Mouse (Mus musculus) right cerebral cortex, adult 18-20 months (tissue): ENCODE results near the gene Cds1.

ENCODE experiments used
- DNase-seq: peaks from one replicate; pipeline ENCODE4 v3.0.0; 2022; ENCODE audit warnings: mixed read lengths

The Cds1 gene

DNA sequence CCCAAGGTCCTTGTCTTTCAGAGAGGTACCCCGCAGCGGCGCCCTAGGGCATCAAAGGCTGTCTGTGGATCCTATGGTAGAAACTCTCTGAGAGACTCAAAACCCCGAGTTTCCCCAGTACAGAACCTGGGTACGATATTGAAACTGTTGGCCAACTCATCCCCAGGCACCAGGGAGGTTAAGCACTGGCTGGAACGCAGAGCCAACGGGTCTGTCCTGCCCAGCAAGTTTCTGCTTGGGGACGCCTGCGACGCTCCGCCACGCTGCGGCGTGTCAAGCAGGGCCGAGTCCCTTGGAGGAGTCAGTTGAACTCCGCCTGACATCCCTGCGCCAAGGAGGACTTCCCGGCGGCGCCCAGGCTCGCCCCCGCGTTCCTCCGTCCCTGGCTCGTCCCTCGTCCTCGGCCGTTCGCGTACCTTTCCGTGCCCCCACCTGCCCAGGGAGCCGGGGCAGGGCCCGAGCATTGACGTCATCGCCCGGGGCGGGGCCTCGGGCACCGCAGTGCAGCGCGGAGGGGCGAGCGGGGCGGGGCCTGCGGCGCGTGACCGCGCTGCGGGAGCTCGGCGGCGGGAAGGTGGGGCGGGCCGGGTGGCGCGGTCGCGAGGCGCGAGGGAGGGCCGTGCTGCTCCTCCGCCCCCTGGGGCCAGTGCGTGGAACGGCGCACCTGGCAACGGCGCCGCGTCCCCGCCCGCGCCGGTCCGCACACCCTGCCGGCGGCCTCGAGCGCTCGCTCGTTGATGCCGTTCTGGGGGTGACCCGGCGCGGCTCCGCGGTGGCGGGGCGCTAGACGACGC, at the start of gene Cds1:
Cds1 (plus strand) TSS at position 577 of the 794 bp plus-strand sequence.
- DNase-seq = peak; percentile 91

DNA sequence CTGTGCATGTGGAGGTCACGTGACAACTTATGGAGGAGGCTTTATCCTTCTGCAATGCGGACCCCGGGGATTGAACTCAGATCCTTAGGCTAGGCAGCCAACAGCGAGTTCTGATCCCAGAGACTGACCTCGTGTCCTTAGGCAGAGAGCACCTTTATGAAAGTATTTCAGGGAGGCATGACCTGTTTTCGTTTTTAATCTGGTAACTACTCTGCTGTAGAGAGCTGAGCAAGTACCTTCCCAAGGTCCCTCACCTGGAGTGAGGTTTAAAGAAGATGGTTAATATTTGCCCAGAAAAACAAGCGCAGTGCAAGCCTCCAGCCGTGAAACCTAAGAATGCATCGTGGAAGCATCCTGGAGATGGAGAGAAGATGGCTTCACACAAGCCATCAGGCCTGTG, 40.7 kb upstream of the Cds1 start:
- DNase-seq = no peak

- DNase-seq = no peak
Measured at GRCm38 (mm10) chr5:101724756-101725155, 40.2 kb upstream of the Cds1 start.

GRCm38 (mm10) chr5:101725703-101726102, 39.2 kb upstream of the Cds1 start:
- no peak for DNase-seq

DNA sequence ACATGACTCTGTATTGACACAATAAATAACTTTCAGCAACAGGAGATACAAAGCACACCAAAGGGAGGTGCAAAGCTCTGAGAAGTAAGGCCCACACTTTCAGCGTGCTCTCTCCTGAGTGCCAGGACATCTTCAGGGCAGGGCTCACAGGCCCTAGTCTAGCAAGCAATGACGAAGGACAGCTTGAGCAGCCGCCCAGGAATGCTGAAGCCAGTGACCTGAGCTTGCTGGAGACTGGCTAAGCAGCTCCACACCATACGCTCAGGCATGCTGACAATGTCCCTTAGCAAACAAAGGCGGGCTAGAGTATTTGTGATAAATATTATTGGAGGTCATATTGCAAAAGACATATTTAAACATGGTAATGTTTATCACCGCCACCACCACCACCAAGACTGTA, 38.6 kb upstream of the Cds1 start:
- DNase-seq = no peak

DNA sequence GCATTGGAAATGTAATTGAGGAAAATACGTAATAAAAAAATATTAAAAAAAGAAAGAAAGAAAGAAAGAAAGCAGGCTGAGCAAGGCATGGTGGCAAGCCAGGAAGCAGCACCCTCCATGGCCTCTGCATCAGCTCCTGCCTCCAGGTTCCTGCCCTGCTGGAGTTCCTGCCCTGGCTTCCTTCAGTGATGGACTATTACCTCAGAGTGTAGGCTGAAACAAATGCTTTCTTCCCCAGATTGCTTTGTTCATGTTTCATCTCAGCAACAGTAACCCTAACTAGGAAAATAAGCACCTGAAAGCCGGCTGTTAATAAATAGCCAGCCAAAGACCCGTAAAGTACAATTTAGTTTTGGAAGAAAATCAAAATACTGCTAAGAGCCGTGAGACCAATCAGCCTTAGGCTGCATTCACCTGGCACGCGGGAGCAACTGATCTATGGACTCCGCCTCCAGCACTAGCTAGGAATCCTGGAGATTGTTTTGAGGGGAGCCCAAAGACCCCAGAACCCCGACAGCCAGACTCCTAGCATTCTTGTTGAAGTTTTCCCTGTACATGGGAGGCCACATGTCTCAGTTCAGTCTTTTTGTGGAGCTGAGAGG, 36.5 kb upstream of the Cds1 start:
- no peak for DNase-seq

- DNase-seq = peak; percentile 15
Measured at GRCm38 (mm10) chr5:101737341-101737740, 27.6 kb upstream of the Cds1 start.

GRCm38 (mm10) chr5:101740471-101741223, 24.3 kb upstream of the Cds1 start:
- DNase-seq = no peak

GRCm38 (mm10) chr5:101741224-101741591, 23.7 kb upstream of the Cds1 start:
- DNase-seq = no peak

DNA sequence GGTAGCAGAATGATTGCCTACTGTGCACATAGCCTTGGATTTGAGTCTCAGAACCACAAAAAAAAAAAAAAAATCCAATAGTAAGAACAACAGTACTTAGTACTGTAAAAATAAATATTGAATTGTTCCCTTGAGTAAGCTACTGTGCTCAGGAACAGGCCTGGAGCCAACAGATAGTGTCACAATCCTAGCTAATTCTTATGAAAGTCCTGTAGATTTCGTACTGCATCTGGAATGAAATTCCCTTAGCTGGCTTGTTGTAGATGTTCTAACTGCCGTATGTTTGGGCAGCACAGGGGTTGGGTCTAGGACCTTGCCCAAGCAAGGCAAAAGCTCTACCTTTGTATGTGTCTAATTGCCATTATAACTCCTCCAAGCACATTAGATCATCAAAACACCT, 22.9 kb upstream of the Cds1 start:
- no peak for DNase-seq

- no peak for DNase-seq
Measured at GRCm38 (mm10) chr5:101742425-101742824, 22.5 kb upstream of the Cds1 start.

DNA sequence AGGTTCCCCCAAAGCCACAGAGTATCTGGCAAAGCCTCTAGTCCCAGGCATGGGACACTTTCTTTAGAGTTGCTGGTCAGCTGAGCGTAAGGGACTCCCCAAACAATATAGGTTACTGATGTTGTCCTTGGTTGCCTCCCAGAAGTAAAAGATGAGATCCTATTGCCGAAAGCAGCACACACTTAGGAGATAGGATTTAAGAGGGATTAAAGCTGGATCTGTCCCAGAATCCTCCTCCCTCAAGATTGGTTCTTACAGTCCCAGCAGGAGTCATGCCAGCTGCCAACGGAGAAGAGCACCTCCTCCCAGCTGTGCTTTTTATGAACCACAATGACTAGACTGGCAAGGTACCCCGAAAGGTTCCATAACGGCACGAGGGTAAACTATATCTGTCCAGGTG, 20.0 kb upstream of the Cds1 start:
- DNase-seq = no peak

DNA sequence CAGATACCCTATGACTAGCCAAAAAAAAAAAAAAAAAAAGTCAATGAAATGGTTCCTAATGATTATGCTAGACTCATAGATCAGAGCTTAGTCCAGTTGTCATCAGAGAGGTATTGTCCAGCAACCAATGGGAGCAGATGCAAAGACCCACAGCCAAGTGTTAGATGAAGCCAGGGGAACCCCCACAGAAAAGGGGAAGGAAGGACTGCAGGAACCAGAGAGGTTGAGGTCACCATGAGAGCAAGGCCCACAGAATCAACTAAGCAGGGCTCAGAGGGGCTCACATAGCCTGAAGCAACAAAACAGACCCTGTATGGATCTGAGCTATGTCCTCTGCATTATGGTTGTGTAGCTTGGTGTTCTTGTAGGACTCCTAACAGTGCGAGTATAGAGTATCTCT, 11.2 kb upstream of the Cds1 start:
- no peak for DNase-seq

DNA sequence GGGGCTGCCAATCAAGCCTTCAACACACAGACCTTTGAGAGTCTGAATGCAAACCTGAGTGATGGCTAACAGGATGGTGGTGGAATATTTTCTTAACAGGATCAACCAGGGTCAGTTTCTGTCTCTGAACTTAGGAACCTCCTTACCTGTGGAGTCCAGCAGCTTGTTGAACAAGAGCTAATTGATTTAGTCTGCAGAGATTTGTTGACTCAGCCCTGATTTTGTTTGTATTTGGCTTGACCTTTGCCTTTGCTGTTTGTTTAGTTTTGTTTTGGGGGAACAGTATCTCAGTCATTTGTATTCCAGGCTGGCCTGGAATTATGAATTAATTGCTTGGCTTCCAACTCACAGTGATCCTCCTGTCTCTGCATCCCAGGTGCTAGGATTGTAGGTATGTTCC, 7.3 kb upstream of the Cds1 start:
- DNase-seq = no peak

DNA sequence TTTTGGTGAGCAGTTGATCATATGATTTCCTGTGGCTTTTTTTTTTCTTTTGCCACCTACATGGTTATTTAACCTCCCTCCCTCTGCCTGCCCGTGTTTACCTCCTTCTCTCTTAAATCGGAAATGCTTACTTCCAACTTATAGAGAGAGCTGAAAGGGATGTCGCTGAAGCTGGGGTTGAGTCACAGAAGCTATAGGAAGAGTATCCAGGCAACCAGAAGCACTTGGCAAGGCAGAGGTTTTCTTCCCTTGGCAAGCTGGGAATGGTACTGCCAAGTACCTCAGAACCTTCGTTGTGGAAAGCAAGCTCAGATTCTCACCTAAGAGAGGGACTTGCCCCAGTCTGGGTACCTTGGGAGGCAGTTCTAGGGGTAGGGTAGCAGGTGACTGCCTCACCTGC, 3.2 kb upstream of the Cds1 start:
- DNase-seq = peak; percentile 69

DNA sequence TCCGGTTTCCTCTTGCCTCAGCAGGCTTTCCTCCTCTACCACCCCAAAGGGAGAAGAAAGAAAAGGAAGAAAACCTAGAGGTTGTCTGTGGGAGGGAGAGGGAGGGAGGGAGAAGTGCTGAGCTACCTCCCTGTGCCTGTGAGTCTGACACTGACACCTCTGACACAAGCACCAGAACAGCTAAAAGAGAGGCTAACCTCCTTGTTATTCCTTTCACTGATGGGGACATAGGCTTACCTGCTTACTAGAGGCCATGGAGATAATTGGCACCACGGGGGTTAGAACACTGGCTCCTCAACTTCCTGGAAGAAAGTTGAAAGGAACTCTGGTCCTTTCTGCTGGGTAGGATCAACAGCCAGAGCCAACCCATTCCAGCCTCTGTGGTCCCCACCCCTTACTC, 1.4 kb upstream of the Cds1 start:
- DNase-seq = no peak

DNA sequence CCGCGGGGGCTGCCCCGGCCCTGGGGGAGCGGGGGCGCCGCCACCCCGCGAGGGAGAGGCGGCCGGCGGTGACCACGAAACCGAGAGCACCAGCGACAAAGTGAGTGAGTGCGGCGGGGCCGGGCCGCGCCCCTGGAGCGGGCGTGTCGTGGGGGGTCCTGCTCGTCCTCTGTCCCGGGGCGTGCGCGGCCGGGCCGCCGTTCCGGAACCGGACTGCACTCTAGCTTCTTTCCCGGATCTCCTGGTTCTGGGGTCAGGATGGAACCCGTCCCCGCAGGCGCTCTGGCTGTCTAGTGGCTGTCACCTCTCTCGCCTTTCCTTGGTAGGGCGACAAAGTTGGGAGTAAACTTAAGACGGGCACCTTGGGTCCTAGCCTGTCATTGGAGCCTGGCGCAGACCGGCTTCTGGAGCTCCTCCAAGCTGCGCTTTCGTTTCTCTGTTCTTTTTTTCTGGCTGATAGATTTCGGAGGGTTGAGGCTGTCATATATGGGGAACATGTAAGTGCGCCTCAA, 516 bp downstream of the Cds1 start:
- no peak for DNase-seq

DNA sequence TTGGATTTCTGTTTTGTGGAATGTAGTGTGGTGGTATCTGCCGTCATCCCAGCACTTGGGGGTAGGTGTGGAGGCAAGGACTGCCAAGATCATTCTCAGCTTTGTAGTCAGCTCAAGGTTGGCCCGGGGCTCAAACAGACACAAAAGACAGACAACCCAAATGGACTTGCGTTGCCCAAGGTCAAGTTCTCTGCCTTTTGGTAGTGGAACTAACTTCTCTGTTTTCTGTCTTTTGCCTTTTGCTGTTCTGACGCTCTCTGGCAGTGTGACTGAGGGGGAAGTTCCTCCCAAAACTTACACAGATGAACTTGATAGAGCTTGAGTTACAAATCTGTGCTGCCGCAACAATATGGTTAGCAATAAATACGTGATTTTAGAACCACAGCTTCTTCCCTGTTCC, 1.3 kb downstream of the Cds1 start:
- no peak for DNase-seq

DNA sequence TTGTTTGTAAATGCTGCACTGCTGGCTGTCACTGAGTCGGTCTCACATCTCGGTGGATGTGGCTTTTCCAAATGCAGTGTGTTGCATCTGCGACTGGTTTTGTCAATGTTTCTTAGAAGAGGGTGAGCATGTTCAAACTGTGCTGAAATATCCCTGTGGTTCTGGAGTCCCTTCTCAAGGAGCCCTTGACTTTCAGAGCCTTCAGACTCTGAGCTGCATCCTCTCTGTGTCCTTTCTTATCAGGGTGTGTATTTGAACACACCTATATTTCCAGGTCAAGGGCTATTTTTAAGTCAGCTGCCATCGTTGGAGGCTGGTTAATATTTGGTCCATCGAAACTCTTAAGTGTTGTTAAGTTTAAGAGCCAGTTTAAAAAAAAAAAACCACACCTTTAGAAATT, 2.2 kb downstream of the Cds1 start:
- no peak for DNase-seq

- DNase-seq = no peak
Measured at GRCm38 (mm10) chr5:101767486-101767885, 2.6 kb downstream of the Cds1 start.

DNA sequence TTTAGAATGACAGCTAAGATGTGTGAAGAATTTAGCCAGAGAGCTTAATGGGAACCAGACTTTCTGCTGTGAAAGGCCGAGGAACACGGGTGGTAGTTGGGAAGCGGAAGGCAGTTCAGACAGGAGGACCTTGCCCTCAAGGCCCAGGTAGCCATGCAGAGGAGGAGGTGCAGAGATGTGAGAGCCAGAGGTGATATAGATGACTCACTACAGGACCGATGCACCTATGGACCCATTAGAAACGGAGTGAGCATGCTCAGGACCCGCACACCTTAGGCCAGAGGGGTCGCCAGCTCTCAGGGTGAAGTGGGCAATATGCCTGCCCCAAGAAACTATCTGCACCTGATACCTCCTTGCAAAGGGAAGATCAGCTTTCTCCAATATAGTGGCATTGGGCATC, 3.6 kb downstream of the Cds1 start:
- DNase-seq = no peak

GRCm38 (mm10) chr5:101772621-101773020, 7.7 kb downstream of the Cds1 start:
- no peak for DNase-seq

DNA sequence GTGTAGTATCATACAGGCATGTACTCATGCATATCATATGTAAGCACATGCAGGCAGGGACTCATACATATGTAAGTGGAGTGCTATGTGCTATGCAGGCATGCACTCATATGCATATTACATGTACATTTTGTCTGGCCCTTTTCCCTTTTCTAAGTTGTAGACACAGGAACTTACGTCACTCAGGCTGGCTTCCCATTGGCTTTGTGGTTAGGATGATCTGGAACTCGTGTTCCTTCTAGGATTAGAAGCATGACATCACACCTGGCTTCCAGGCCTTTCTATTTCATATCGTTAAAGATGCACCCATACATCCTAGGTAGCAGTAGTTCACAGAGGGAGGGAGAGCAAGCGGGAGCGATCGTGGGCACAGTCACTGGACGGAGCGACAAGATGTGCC, 10.3 kb downstream of the Cds1 start:
- DNase-seq = no peak

DNA sequence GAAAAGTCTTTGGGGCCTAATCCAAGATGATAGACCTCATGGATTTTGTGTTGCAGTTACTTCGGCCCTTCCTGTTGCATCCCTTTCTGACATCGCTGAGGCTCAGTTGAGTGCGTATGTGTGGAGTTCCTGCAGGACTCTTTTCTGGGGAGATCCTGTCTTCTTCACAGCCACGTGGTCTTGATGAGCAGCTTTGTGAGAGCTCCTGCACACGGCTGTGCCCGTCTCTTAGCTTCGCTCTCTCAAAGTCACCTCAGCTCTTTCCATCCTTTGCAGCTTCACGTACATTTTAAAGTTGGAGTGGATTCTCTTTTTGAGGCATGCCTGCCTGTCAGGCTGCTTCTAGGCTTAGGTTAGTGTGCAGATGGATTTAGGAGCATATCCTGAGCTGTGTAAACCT, 11.6 kb downstream of the Cds1 start:
- no peak for DNase-seq
